Mouse (Mus musculus): ENCODE data around the gene Kcnq1.

DNA sequence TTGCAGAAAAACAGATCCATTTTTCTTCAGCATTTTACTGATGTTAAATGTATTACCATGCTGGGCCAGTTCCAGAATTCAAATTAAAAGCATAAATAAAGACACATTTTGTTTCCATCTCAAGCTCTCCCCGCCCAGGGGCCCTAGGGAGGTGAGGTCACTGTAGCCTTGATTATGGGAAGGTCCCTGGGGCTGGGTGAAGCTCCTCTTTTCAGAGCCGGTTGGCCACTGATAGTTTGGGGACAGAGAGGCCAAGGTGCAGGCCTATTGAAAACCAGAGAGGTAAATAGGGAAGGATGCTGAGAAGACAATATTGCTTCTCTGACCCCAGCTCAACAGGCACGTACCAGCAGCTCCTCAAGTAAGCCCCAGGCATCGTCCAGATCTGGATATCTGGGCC lies 157.8 kb downstream of the Kcnq1 start:
- no peak for TF ChIP-seq CTCF (IDR thresholded peaks at IDR 0.05; ENCODE audit: low read depth)
- no peak for TF ChIP-seq EP300 (IDR thresholded peaks at IDR 0.05; ENCODE audit: low read depth)
